Mouse (Mus musculus) left cerebral cortex, postnatal 25 days (tissue): ENCODE measurements at regions not wholly inside any gene's neighbourhood (a gene's known extent, or its start where the extent isn't known, plus 50 kb on each side); places are given as distances from the start of the nearest gene placed in this dataset.

Experiments used
- DNase-seq, 2 experiments: peaks; one replicate each; pipeline ENCODE4 v3.0.0; 2022; ENCODE audit warnings: low spot score in 2 of 2, mixed read lengths in 1 of 2
- intact Hi-C: fragments of 180-260 bp; cut with DNase I; formaldehyde crosslinking; loops from one replicate; pipeline ENCODE4 v1.15.1; 2025

GRCm38 (mm10) chr9:46503321-46504132 is 183.7 kb upstream of the 4931429L15Rik start:
- intact Hi-C loops = no loop called here

DNA sequence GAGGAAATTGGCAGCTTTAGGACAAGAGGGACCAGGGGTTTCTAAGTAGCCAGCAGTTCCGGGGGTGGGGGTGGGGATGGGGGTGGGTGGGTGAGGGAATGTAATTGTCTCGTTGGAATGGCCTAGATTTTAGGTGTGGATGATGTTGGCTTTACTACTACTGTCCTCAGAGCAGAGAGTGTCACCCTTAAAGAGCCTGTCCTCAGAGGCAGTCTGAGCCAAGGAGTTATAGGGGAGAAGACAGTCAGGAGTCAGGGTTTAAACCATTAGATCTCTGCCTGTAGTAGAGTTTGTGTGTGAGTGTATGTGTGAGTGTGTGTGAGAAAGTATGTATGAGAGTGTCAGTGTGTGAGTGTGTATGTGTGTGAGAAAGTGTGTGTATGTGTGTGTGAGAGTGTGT is 179.6 kb upstream of the 4931429L15Rik start:
- intact Hi-C loops = no loop called here

More at GRCm38 (mm10) chr9:46503321-46504132, 183.7 kb upstream of the 4931429L15Rik start:
- no peak for DNase-seq

GRCm38 (mm10) chr9:46498861-46499260 is 179.1 kb upstream of the 4931429L15Rik start:
- no peak for DNase-seq
- intact Hi-C loops = no loop called here

More for the DNA sequence above, 179.6 kb upstream of the 4931429L15Rik start:
- DNase-seq = no peak

DNA sequence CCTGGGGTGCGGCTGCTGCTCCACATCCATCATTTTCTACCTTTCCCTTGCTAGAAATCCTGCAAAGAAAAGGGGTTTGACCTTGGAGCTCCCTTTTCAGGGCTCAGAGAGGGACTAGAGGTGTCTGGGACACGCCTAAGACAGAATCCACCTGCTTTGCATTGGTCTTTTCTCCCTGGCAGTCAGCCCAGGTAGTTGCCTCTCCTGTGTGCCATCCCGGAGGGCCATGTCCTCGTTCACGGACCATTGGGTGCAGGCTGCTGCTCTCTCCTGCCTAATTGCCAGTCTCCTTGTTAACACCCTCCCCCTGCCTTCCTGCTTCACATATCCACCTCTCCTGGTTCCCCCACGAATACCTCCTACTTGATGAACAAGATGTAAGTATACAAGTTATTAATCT is 175.5 kb upstream of the 4931429L15Rik start:
- no peak for DNase-seq
- intact Hi-C loops = no loop called here

GRCm38 (mm10) chr9:46482859-46483443 is 163.2 kb upstream of the 4931429L15Rik start:
- DNase-seq = no peak
- intact Hi-C loops = no loop called here

DNA sequence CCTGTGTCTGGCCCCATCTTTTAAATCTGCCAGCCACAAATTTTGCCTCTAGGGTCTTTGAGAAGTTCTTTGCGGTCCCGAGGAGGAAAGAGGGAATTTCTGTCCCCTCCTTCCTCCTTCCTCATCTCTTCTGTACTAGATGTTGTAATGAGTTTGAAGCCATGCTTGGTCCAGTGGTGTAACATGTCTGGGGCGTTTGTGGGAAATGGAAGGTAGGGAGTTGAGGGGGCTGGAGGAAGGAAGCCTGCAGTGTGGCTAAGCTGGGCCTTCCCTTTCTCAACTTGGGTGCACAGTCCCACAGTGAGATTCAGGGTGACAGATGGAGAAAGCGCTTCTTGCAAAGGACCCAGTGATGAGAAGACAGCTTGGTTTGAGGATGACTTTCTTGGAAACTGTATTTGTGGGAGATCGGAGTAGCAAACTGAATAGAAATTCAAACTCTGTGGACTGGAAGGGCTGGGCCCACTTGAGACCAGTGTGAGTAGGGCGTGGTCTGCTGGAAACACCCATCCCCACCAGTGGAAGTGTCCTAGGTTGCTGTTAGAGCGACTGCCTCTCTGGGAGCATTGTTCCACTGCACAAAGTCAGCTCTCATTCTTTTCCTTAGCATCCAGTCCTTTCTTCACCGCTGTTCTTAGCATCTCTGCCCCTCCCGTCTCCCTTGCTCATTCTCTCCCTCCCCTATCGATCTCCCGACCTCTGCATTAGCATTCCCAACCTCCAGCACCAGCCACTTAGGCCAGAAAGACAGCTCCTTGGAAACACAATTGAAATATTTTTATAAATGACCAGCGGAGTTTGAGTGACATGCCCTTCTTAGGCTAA is 162.5 kb upstream of the 4931429L15Rik start:
- intact Hi-C loops = no loop called here
- no peak for DNase-seq

GRCm38 (mm10) chr9:46481491-46481890 is 161.7 kb upstream of the 4931429L15Rik start:
- intact Hi-C loops = no loop called here
- DNase-seq = no peak

DNA sequence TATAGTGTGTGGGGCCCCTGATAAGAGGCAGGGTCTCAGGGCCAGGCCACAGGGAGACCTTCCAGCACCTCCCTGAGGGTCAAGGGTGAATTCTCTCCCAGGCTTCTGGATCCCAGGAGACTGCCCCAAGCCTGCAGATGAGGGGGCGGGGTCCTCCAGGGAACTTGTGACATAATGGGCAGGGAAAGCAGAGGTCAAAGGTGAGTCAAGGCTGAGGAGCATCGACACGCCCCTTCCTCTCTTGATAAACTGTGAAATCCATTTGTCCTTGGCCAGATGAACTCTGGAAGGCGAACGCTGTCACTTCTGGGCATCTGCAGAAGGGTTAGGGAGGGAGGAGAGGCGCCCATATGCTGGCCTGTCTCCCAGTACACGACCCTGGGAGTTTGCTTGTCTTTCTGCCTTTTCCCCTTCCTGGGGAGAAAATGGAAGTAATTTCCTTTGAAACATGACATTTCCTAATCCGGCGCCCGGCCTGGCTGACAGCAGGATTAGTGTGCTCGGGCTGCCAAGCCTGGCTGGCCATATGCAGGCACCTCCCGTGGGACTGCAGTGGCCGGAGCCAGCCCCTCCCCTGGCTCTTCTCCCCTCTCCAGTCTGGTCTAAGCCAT is 160.4 kb upstream of the 4931429L15Rik start:
- no peak for DNase-seq
- intact Hi-C loops = no loop called here

DNA sequence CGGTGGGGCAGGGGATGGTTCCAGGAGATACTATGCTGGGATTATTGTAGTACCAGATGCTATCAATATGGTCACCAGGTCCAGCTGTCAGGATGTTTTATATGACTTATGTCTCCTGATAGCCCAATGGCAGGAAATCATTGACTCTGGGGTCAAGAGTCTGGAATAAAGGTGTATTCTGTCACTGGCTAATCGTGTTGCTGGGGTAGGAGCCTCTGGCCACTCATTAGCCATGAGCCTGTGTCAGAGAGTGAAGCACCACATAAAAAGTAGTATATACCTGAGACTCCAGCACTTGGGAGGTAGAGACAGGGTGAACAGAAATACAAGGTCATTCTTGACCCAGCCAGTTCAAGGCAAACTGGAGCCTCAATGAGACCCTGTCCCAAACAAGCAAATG is 158.8 kb upstream of the 4931429L15Rik start:
- intact Hi-C loops = no loop called here
- no peak for DNase-seq

DNA sequence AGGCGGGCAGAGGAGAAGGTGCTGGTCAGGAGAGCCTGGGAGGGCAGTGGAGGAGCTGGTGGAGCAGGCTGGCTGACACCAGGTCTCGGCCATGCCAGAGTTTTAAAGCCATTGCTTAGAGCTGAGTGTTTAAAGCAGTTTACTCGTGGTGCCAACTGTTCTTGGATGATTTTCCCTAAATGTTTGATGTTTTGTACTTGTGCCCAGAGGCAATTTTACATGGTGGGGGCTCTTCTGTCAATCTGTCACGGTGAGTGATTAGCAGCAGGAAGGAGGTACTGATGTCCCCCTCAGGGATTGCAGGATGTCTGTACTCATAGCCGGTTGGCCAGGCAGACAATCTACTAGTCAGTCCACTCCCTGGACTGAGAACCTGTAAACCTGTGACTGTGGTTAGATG is 156.7 kb upstream of the 4931429L15Rik start:
- DNase-seq = no peak
- intact Hi-C loops = no loop called here

DNA sequence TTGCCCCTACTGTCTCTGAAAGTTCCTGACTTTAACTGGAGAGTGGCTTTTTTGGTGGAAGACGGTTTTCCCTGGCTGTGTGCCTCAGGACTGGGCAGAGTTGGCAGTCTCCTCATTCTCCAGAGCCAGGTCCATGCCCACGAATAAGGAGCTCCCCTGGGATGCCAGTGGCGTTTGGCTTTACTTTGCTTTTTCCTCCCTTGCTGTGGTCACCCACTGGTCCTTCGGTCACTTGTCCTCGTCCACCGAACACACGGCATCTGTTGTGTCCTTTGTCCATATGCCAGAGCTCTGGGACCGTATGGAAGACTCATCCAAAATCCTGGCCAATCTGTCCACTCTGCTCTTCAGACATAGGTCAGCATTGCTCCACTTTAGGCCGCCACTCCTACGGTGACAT is 153.9 kb upstream of the 4931429L15Rik start:
- DNase-seq = no peak
- intact Hi-C loops = no loop called here

DNA sequence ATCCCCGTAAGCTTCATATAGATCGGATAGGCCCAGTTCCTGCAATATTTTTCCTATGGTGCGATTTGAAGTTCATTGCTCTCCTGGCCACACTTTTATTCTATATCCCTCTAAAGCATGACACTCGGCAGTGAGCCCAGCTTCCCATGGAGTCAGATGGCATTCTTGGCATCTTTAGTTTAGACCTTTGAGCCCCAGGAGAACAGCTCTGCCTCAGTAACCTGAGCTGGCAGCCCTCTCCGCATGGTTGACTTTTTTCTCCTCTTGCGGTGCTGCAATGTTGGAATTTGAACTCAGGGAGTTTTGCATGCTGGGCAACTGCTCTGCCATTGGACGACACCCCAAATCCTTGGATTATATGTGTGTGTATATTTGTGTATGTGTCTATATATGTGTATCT is 149.7 kb upstream of the 4931429L15Rik start:
- no peak for DNase-seq
- intact Hi-C loops = no loop called here

DNA sequence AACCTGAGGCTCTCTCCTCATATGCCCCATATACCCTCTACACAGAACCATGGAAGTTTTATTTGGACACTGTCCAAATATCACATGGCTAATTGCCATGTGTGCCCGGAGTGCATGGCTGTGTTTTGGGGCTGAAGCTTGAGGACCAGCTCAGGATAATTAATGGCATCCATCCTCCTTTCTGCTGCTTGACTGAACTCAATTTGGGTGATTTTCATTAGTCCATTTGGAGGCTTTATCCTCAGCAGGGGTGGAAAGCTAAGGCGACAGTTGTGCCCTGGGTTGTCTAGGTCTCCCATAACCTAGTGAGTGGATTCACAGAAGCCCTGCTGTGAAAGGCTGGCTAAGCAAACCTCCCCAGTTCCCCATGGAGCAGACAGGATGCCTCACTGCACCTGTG is 148.5 kb upstream of the 4931429L15Rik start:
- no peak for DNase-seq
- intact Hi-C loops = no loop called here

DNA sequence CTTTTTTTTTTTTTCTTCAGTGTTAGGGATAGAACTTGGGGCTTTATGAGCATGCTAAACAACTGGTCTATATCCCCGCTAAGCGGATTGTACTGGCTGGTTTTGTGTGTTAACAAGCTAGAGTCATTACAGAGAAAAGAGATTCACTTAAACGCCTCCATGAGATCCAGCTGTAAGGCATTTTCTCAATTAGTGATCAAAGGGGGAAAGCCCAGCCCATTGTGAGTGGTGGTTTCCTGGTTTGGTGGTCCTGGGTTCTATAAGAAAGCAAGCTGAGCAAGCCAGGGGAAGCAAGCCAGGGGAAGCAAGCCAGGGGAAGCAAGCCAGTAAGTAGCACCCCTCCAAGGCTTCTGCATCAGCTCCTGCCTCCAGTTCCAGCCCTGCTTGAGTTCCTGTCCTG is 147.9 kb upstream of the 4931429L15Rik start:
- intact Hi-C loops = no loop called here
- no peak for DNase-seq

- intact Hi-C loops = no loop called here
- DNase-seq = no peak
These were observed 142.9 kb upstream of the 4931429L15Rik start for GRCm38 (mm10) chr9:46462681-46463080.

- no peak for DNase-seq
These were observed 138.2 kb upstream of the 4931429L15Rik start for GRCm38 (mm10) chr9:46457945-46458344.

GRCm38 (mm10) chr9:46454807-46455610 is 135.2 kb upstream of the 4931429L15Rik start:
- peak in 1 of 2 experiments; percentile 7 for DNase-seq

More at GRCm38 (mm10) chr9:46457945-46458344, 138.2 kb upstream of the 4931429L15Rik start:
- intact Hi-C loops = no loop called here

DNA sequence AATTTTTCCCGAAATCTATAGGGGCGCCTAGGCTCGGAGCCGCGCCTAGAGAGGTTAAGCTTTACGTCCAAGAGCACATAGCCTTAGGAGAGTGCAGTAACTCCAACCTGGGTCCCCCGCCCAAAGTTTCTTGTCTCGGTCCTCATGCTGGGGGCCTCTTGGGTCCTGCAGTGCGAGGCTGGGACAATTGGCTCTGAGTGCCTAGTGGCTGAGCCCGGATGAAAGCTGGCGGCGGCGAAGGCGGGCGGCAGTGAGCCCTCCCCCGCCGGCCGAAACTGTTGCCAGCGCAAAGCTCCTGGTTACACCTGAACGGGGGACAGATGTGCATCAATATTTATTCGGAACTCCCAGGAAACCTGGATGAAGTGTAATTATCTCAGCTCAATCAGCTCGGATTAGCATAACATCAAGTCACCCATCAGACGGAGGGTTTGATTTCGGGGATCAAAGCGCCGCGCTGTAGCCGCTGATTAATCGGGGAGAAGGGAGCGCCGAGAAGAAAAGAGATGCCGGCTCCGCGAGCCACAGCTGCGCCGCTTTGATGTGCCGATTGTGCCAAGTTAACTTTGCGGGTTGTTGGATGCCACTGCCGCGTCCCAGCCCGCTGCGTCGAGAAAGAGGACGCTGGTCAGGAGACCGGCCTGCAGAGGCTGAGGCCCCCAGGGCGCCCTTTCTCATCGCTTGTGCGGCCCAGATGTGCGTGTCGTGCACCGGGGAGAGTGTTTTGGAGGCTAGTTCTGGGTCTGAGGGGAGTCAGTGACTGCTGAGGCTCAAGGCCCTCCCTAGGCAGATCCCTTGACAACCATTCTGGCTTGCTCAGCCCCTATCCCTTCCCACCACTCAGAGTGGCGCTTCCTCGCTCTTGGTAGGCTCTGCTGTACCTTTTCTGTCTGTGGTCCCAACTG is 123.7 kb upstream of the 4931429L15Rik start:
- intact Hi-C loops = no loop called here
- DNase-seq = peak in 1 of 2 experiments; percentile 7

More at GRCm38 (mm10) chr9:46454807-46455610, 135.2 kb upstream of the 4931429L15Rik start:
- intact Hi-C loops = no loop called here
